Comparison of ENCODE assay signal across 13 mouse cellular contexts in the genomic region with DNA sequence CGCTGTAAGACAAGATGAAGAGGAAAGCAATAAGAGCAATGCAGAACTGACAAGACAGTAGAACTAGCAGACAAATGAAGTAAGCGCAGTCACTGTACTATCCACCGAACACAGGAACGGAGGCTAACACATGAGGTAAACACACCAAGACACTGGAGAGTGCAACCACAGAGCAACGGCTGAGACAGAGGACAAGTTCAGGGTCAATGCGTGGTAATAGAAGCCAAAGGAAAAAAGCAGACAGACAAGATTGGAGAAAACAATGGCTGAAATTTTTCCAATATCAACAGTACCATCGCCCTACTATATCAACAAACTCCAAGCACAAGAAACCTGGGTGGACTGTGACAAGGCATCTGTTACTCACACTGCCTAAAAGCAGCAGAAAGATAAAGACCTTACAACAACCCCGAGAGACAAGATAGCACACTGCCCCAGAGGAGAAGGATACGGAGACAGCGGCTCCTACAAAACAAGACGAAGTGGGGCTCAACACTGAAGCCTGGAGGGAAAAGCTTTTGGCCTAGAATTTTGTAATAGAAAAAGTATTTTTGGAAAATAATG. TPM values are rescaled to one million over a fixed set of nuclear protein-coding genes. Genes with fewer than 3 reads are reported as not detected.
DNase-seq lines count a peak whose midpoint lies in the region; ATAC-seq and TF ChIP-seq lines count a peak whose summit lies in the region.
"Had no signal": no experiment of that assay in that cellular context is flagged by ENCODE, and none has a peak within 500 bp of the region (broad histone marks: within the 10 kb centered on the region; RNA-seq: fewer than 3 reads in every experiment).

No protein-coding gene starts in this region.

- peaks cover 48% of the 10 kb centered on the region for H3K4me1 ChIP-seq in heart, embryonic 15.5 days (replicated peaks)
- H3K4me1 ChIP-seq in MEL (ENCODE audit: control insufficient read depth in 1 of 2, insufficient read depth in 2 of 2, low read length in 2 of 2): peaks cover 21 to 28% of the 10 kb centered on the region in 2 experiments
- peaks cover 59% of the 10 kb centered on the region for H3K4me1 ChIP-seq in erythroblast, embryonic 14.5 days (ENCODE audit: control insufficient read depth)
- peaks cover 35% of the 10 kb centered on the region for H3K4me1 ChIP-seq in liver, embryonic 16.5 days (ENCODE audit: control insufficient read depth, low read depth, low read length)
- peaks cover 2% of the 10 kb centered on the region; the same call in 1 of the 2 replicates for H3K4me1 ChIP-seq in limb, embryonic 10.5 days

- ATAC-seq in heart, embryonic 15.5 days (replicated peaks; ENCODE audit: insufficient number of reproducible peaks, insufficient read depth, low FRiP score, low read depth): peak; percentile 28; the same call in 1 of the 2 replicates
- peak; percentile 86 for ATAC-seq in liver, embryonic 16.5 days (ENCODE audit: low read depth)
- ATAC-seq: forebrain, embryonic 16.5 days had no signal

- peaks cover 7% of the 10 kb centered on the region; the same call in 1 of the 2 replicates for H3K36me3 ChIP-seq in heart, embryonic 15.5 days
- peaks cover 8 to 26% of the 10 kb centered on the region in 2 experiments; a peak in 3 of 4 replicates for H3K36me3 ChIP-seq in MEL (ENCODE audit: control insufficient read depth in 1 of 2, insufficient read depth in 2 of 2, low read length in 2 of 2)
- peaks cover 99% of the 10 kb centered on the region for H3K36me3 ChIP-seq in erythroblast, embryonic 14.5 days (ENCODE audit: control insufficient read depth)
- H3K36me3 ChIP-seq in liver, embryonic 16.5 days (ENCODE audit: control insufficient read depth, insufficient read depth): peaks cover 28% of the 10 kb centered on the region
- H3K36me3 ChIP-seq in limb, embryonic 10.5 days: peaks cover 19% of the 10 kb centered on the region

- no peak for DNase-seq in heart, adult 8-10 months (ENCODE audit: low spot score)
- peak; percentile 54 for DNase-seq in MEL (ENCODE audit: low read depth, low spot score)
- DNase-seq in B cell, adult 2 months: no peak
- no peak for DNase-seq in limb, embryonic 10.5 days (ENCODE audit: low spot score)
- DNase-seq: cerebellum, adult 9-10 months had no signal

- no peaks in the 10 kb centered on the region for H3K9me3 ChIP-seq in heart, embryonic 15.5 days (replicated peaks)
- no peaks in the 10 kb centered on the region for H3K9me3 ChIP-seq in MEL (replicated peaks; ENCODE audit: insufficient read depth, low read length)
- H3K9me3 ChIP-seq in erythroblast, embryonic 14.5 days (ENCODE audit: control insufficient read depth, low read length): no peaks in the 10 kb centered on the region
- no peaks in the 10 kb centered on the region for H3K9me3 ChIP-seq in liver, embryonic 16.5 days (replicated peaks; ENCODE audit: control insufficient read depth, low read length)
- H3K9me3 ChIP-seq in limb, embryonic 10.5 days (replicated peaks): no peaks in the 10 kb centered on the region
- H3K9me3 ChIP-seq: hindbrain, embryonic 15.5 days; limb, embryonic 15.5 days had no signal

- 41% methylated on average over 11 of the region's 11 CpGs for WGBS in heart, embryonic 15.5 days
- 21% methylated on average over 11 of the region's 11 CpGs for WGBS in liver, embryonic 16.5 days (ENCODE audit: insufficient replicate concordance)
- 88% methylated on average over 11 of the region's 11 CpGs for WGBS in limb, embryonic 10.5 days

- TF ChIP-seq CTCF in MEL (IDR thresholded peaks at IDR 0.05 in 2 of 3, conservative IDR thresholded peaks at IDR 0.05 in 1 of 3; ENCODE audit: control insufficient read depth in 1 of 3, insufficient read depth in 1 of 3, low read depth in 2 of 3, low read length in 3 of 3, poor library complexity in 1 of 3, severe bottlenecking in 1 of 3): no peak

- H3K4me3 ChIP-seq in heart, embryonic 15.5 days: no peak overlapping the region
- no peak overlapping the region for H3K4me3 ChIP-seq in MEL (ENCODE audit: control insufficient read depth in 1 of 2, insufficient read depth in 1 of 2, low read depth in 2 of 2, low read length in 2 of 2)
- peak overlapping the region; percentile 38 for H3K4me3 ChIP-seq in erythroblast, embryonic 14.5 days (replicated peaks)
- H3K4me3 ChIP-seq in liver, embryonic 16.5 days (ENCODE audit: low read depth, low read length): no peak overlapping the region
- H3K4me3 ChIP-seq in limb, embryonic 10.5 days: no peak overlapping the region
- H3K4me3 ChIP-seq: hindbrain, embryonic 15.5 days; limb, embryonic 15.5 days had no signal

- peak overlapping the region; percentile 10; the same call in 1 of the 2 replicates for H3K27ac ChIP-seq in heart, embryonic 15.5 days
- peak overlapping the region; percentile 36; the same call in 1 of the 2 replicates for H3K27ac ChIP-seq in MEL (ENCODE audit: control insufficient read depth, low read depth, low read length)
- H3K27ac ChIP-seq in liver, embryonic 16.5 days (ENCODE audit: low read length): peak overlapping the region; percentile 58
- no peak overlapping the region for H3K27ac ChIP-seq in limb, embryonic 10.5 days
- H3K27ac ChIP-seq: hindbrain, embryonic 15.5 days; limb, embryonic 15.5 days had no signal

- no peak for TF ChIP-seq POLR2A in MEL (IDR thresholded peaks at IDR 0.05; ENCODE audit: control insufficient read depth in 1 of 2, insufficient read depth in 1 of 2, low read depth in 1 of 2, low read length in 2 of 2, poor library complexity in 1 of 2)

- TF ChIP-seq RAD21 in MEL (IDR thresholded peaks at IDR 0.05; ENCODE audit: low read depth, low read length): no peak

- peak; percentile 75 to 82 for TF ChIP-seq EP300 in MEL (IDR thresholded peaks at IDR 0.05; ENCODE audit: low read depth in 1 of 2, low read length in 2 of 2)

- no peak overlapping the region for H3K4me2 ChIP-seq in heart, embryonic 15.5 days
- peak overlapping the region; percentile 27 for H3K4me2 ChIP-seq in liver, embryonic 16.5 days (ENCODE audit: low read depth, low read length)
- H3K4me2 ChIP-seq: hindbrain, embryonic 15.5 days; limb, embryonic 15.5 days had no signal

- H3K9ac ChIP-seq in heart, embryonic 15.5 days: no peak overlapping the region
- H3K9ac ChIP-seq in MEL (ENCODE audit: control insufficient read depth, low read depth, low read length, poor library complexity, severe bottlenecking): no peak overlapping the region
- no peak overlapping the region for H3K9ac ChIP-seq in liver, embryonic 16.5 days (ENCODE audit: low read depth, low read length)
- H3K9ac ChIP-seq: hindbrain, embryonic 15.5 days; limb, embryonic 15.5 days had no signal

- no peaks in the 10 kb centered on the region for H3K79me2 ChIP-seq in MEL (ENCODE audit: control insufficient read depth, insufficient read depth, low read length, poor library complexity)

- H3K27me3 ChIP-seq in heart, embryonic 15.5 days: no peaks in the 10 kb centered on the region
- no peaks in the 10 kb centered on the region for H3K27me3 ChIP-seq in MEL (ENCODE audit: control insufficient read depth in 1 of 2, insufficient read depth in 2 of 2, low read length in 2 of 2)
- H3K27me3 ChIP-seq in erythroblast, embryonic 14.5 days (ENCODE audit: control insufficient read depth): no peaks in the 10 kb centered on the region
- H3K27me3 ChIP-seq in liver, embryonic 16.5 days (ENCODE audit: control insufficient read depth, insufficient read depth, low read depth, low read length): no peaks in the 10 kb centered on the region
- no peaks in the 10 kb centered on the region for H3K27me3 ChIP-seq in limb, embryonic 10.5 days (ENCODE audit: low read depth, poor library complexity, severe bottlenecking)
- H3K27me3 ChIP-seq: CH12.LX; hindbrain, embryonic 15.5 days; limb, embryonic 15.5 days had no signal

TF ChIP-seq in MEL, 35 proteins besides CTCF, POLR2A, EP300 and RAD21 (continues in another document):
- TF ChIP-seq ETS1 (IDR thresholded peaks at IDR 0.05; ENCODE audit: low read depth, low read length) (peak; percentile 49; the same call in 1 of the 2 replicates), SMC3 (IDR thresholded peaks at IDR 0.05; ENCODE audit: low read depth, low read length) (peak; percentile 17), POLR2AphosphoS5 (IDR thresholded peaks at IDR 0.05; ENCODE audit: borderline replicate concordance, low read depth, low read length) (no peak), RCOR1 (IDR thresholded peaks at IDR 0.05; ENCODE audit: low read depth, low read length) (0 out of 2 replicates have a peak, but pooled peaks have one; percentile 23), MAX (IDR thresholded peaks at IDR 0.05; ENCODE audit: low read length) (no peak), GATA1 (IDR thresholded peaks at IDR 0.05; ENCODE audit: low read depth, low read length) (peak; percentile 81)

RNA-seq across cellular contexts. Expression of gene Rnf141, which starts 25.4 kb away (rescaled TPM):
- polyA plus RNA-seq in heart, embryonic 15.5 days (2015; fragmentation: Nextera tagmentation; extraction: Ambion mirVana): 30.0 and 31.0 TPM in 2 replicates
- 10 to 100 TPM; 36.4 to 44.5 (median 39.8) TPM for total RNA-seq in heart, adult 8-10 months (2022)
- total RNA-seq in MEL (2012; rRNA removed): 19.7 and 23.3 TPM in 2 replicates
- polyA plus RNA-seq in MEL (2012; ENCODE audit: insufficient read depth in 1 of 2, insufficient read length in 2 of 2, low read depth in 1 of 2, low replicate concordance in 2 of 2, missing spikeins in 1 of 2): 10 to 100 TPM in 1 of 2 experiments, not detected in 1; 18.8 TPM
- polyA plus RNA-seq in erythroblast, embryonic 14.5 days (2012): 0.21 and 0.26 TPM in 2 replicates
- polyA plus RNA-seq in liver, embryonic 16.5 days (2015; fragmentation: Nextera tagmentation; extraction: Ambion mirVana): 29.0 and 30.7 TPM in 2 replicates
- 16.8 and 18.3 TPM in 2 replicates for polyA plus RNA-seq in limb, embryonic 10.5 days (2016; fragmentation: Nextera tagmentation; extraction: Ambion mirVana)

RNA-seq across cellular contexts. Expression of gene Lyve1, which starts 44.2 kb away (rescaled TPM):
- 11.9 and 13.2 TPM in 2 replicates for polyA plus RNA-seq in heart, embryonic 15.5 days (2015; fragmentation: Nextera tagmentation; extraction: Ambion mirVana)
- 10 to 100 TPM; 10.4 to 16.8 (median 13.0) TPM for total RNA-seq in heart, adult 8-10 months (2022)
- total RNA-seq in MEL (2012; rRNA removed): not detected in 2 replicates
- not detected for polyA plus RNA-seq in MEL (2012; ENCODE audit: insufficient read depth in 1 of 2, insufficient read length in 2 of 2, low read depth in 1 of 2, low replicate concordance in 2 of 2, missing spikeins in 1 of 2)
- 0.01 TPM in 1 of 2 replicates, not detected in the other for polyA plus RNA-seq in erythroblast, embryonic 14.5 days (2012)
- polyA plus RNA-seq in liver, embryonic 16.5 days (2015; fragmentation: Nextera tagmentation; extraction: Ambion mirVana): 24.3 and 26.4 TPM in 2 replicates
- 0.18 and 0.30 TPM in 2 replicates for polyA plus RNA-seq in limb, embryonic 10.5 days (2016; fragmentation: Nextera tagmentation; extraction: Ambion mirVana)
- total RNA-seq: CH12.LX; neutrophil, adult 5-6 weeks had no signal

RNA-seq across cellular contexts. Expression of gene Ampd3, which starts 50.9 kb away (rescaled TPM):
- polyA plus RNA-seq in heart, embryonic 15.5 days (2015; fragmentation: Nextera tagmentation; extraction: Ambion mirVana): 8.0 and 9.3 TPM in 2 replicates
- 10 to 100 TPM; 28.4 to 42.8 (median 34.3) TPM for total RNA-seq in heart, adult 8-10 months (2022)
- 11.7 and 14.8 TPM in 2 replicates for total RNA-seq in MEL (2012; rRNA removed)
- polyA plus RNA-seq in MEL (2012; ENCODE audit: insufficient read depth in 1 of 2, insufficient read length in 2 of 2, low read depth in 1 of 2, low replicate concordance in 2 of 2, missing spikeins in 1 of 2): 10 to 100 TPM in 1 of 2 experiments, not detected in 1; 22.3 TPM
- polyA plus RNA-seq in erythroblast, embryonic 14.5 days (2012): 2.6 and 4.3 TPM in 2 replicates
- 32.6 and 34.4 TPM in 2 replicates for polyA plus RNA-seq in liver, embryonic 16.5 days (2015; fragmentation: Nextera tagmentation; extraction: Ambion mirVana)
- 1.0 and 1.9 TPM in 2 replicates for polyA plus RNA-seq in limb, embryonic 10.5 days (2016; fragmentation: Nextera tagmentation; extraction: Ambion mirVana)
